Mouse (Mus musculus) urinary bladder, postnatal 25 days (tissue): Measurements from ENCODE around the gene Ttk.
A peak's percentile ranks its signal among the peaks of the same experiment; 100 is the strongest.

Experiments
- DNase-seq: peaks from one replicate; pipeline ENCODE4 v3.0.0; 2022; ENCODE audit warnings: low spot score

Gene Ttk

GRCm38 (mm10) chr9:83833811-83834747 lies at the start of gene Ttk:
Ttk (plus strand) TSS chr9:83834689.
- DNase-seq = peak; percentile 79

DNA sequence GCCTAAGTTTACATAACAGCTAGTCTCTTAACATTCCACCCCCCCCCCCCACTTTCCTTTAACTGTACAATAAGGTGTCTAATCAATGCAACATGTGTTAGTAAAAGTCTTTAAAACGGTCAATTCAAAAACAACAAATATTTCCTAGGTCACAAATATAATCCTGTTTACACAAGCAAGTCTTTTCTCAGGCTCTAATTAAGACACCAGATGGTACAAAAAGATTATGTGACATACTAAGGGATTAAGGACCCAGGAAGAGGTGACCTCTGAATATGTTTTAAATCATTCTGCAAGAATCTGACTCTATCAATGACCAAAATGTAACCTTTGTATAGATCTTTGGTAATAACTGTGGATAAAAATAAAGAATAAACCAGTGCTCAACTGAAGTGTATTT lies 49.0 kb upstream of the Ttk start:
- DNase-seq = no peak

- no peak for DNase-seq
Measured at GRCm38 (mm10) chr9:83789326-83789725, 45.2 kb upstream of the Ttk start.

GRCm38 (mm10) chr9:83796875-83797274 lies 37.6 kb upstream of the Ttk start:
- no peak for DNase-seq

- DNase-seq = no peak
Measured at GRCm38 (mm10) chr9:83797898-83798297, 36.6 kb upstream of the Ttk start.

- no peak for DNase-seq
Measured at GRCm38 (mm10) chr9:83804341-83804740, 30.1 kb upstream of the Ttk start.

DNA sequence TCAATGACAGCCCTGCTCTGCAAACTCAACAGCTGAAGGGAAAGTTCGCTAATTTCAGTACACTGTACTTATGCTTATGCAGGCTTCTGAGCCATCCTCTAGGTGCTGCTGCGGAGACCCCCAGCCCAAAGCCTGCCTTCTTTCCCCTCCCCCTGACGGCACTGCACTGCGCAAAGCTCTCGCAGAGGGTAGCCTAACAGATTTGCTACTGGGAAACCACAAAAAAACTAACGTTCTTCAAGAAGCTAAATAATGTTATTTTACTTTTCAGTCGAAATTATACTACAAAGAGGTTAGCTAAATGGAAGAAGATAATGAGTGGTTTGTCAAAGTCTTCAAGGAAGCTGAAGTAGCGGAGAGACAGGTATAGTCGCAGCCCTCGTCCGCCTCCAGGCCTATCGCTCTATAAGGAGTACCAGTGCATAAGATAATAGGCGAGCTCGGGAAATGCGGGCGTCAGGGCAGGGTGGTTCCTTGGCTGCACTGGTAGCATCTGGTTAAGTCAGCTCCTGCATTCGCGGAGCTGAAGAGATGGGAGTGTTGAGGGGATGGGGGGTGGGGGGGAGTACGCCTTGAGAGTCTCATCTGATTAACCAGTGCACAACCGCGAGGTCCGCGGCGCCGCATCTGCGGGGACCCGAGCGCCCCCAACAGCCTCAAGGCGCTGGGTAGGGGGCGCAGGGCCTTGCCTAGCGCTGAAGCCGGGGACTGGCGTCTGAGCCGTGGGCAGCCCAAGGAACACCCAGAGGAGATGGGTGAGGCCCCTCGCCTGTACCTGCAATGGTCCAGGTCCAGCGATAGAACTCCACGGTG lies 29.1 kb upstream of the Ttk start:
- DNase-seq = no peak

DNA sequence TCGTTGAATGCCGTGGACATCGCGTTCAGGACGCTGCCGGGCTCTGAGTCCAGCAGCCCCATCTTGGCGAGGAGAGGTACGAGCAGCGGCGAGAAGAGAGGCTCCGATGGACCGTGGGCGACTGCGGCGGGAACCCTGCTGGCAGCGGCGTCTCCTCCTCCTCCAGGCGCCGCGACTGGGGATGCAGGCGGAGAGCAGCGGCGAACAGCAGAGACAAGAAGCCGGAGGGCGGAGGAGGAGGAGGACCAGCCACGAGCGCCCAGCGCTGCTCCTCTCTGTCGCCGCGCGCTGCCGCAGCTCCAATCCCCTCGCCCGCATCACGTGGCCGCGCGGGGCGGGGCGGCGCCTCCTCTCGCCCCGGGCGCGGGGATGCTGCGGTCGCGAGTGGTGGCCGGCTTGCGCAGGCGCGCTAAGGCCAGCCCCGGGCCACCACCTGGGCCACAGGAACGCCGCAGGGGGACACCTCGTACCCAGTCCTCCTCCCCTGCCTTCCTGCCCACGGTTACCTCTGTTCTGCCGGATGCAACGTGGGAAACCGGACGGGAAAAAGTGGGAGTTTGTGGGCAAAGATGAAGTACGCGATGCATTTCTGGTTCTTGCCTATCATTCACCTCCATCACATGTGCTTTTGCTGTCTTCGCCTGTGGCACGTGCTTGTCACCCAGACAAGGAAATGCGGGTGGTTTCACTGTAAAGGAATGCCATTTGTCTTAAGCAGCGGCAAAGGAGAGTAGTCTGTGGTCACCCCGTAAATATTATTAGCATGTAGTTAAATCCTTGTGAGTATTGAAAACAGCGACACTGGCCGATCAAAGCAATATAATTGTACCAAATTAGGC lies 28.3 kb upstream of the Ttk start, which contains the start of gene Elovl4:
TSS of gene Elovl4 (minus strand) at position 301 of the 839 bp plus-strand sequence.
- peak; percentile 61 for DNase-seq

GRCm38 (mm10) chr9:83807562-83807961 lies 26.9 kb upstream of the Ttk start:
- DNase-seq = peak; percentile 56

GRCm38 (mm10) chr9:83819188-83819587 lies 15.3 kb upstream of the Ttk start:
- no peak for DNase-seq

DNA sequence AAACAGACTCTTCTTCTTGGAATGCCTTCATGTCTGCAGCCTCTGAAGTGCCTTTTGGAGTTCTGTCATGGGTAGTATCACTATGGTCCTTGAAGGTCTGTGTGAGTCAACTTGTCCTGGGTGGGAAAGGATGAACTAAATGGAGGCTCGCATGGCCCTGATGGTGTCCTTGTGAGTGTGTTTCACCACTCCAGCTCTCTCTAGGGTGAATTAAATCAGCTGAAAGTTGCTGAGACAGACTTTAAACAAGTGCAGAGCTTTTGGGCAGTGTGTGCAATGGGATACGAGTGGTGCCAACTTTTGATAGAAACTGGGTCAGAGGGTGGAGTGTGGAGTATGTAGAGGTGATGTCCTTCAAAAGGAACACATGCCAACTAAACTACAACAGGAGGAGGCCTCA lies 13.5 kb upstream of the Ttk start:
- DNase-seq = no peak

- no peak for DNase-seq
Measured at GRCm38 (mm10) chr9:83822925-83823324, 11.6 kb upstream of the Ttk start.

DNA sequence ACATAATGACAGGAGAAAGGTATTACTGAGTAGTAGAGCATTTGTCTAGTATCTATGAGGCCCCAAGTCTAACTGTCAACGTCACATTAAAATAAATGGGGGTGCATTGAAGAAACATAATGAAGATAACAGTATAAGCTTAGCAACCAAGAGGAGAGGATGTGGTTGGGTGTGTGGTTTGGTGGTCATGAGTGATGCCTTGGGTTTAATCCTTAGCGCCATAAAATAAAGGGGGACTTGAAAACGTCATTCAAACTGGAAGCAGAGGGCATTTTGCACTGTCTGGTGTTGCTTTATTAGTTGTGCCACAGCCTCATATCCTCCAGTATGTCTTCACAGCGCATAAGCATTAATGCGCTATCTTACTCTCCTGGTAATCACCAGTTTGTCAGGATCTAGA lies 4.6 kb upstream of the Ttk start:
- no peak for DNase-seq

DNA sequence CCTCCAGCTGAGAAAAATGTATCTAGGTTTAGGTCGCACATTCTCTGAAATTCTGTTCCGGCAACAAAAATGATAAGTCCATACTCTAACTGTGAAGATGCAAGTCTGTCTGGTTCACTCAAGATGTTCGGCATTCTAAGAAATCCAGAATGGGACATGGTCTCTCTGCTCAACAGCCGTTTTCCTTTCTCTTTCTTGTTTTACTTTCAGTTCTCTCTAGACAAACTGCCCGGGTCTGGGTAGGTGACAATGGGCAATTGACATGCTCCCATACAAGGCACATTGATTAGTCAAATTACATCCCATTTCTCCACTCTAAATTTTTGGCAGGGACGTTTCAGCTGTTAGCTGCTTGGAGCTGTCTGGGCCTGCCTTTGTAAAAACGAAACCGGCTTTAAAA lies 3.3 kb upstream of the Ttk start:
- no peak for DNase-seq

GRCm38 (mm10) chr9:83834748-83835313 lies 342 bp downstream of the Ttk start:
- no peak for DNase-seq

DNA sequence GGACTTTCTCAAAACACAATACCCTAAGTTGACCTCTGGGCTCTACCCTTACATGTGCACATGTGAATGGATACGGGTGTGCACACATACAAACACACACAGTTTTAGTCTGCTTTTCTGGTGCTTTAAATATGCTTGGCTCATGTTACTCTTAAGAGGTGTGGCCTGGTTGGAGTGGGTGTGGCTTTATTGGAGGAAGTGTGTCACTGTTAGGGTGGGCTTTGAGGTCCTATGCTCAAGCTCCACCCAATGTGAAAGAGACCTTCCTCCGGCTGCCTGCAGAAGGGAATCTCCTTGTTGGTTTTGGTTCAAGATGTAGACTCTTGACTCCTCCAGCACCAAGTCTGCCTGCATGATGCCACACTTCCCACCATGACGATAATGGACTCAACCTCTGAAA lies 18.0 kb downstream of the Ttk start:
- no peak for DNase-seq

DNA sequence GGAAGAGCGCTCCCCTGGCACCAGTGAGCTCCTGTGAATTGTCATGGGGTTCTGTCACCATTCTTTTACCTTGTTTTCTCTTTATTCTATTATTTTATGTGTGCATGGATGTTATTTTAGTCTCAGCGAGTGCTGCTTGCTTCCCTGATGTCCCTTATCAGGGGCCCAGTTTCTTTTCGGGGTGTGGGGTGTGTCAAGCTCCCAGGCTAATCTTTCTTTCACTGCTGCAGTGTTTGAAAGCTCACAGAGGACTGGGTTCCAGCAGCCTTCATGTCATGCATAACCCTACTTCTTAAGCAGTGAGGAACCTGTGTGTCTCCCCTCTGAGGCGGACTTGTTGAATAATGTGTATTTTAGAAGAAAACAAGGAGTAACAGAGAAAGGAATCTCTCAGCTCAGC lies 30.7 kb downstream of the Ttk start:
- no peak for DNase-seq

DNA sequence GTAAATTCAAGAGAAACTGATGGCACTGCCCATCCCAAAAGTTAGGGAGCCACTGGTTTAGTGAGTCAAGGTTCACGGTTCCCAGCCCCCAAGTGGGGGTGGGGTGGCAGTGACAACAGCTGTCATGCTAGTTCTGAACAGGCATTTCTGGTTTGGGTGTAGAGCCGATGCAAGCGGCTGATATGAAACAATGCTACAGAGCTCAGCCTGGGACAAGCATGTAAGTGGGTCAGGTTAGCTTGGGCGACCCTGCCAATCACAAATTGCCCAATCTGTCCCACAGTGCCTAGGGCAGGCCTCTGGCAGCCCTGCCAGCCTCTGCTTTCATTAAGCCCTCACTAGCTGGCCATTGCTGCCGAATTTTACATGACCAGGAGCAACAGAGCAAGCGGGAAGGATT lies 47.7 kb downstream of the Ttk start:
- DNase-seq = peak; percentile 66

GRCm38 (mm10) chr9:83886149-83886548 lies 51.7 kb downstream of the Ttk start:
- DNase-seq = no peak

- no peak for DNase-seq
Measured at GRCm38 (mm10) chr9:83888214-83888613, 53.7 kb downstream of the Ttk start.

- no peak for DNase-seq
Measured at GRCm38 (mm10) chr9:83893073-83893472, 58.6 kb downstream of the Ttk start.
